Mouse (Mus musculus): ENCODE data around the gene Ermp1. TPM values are rescaled to one million over a fixed set of nuclear protein-coding genes. Genes with fewer than 3 reads are reported as not detected.

The Ermp1 gene
- polyA plus RNA-seq, 1 experiment: 7.4 TPM

GRCm38 (mm10) chr19:29668135-29668534 lies 19.9 kb upstream of the Ermp1 start:
- no peak overlapping the region for H3ac ChIP-seq (ENCODE audit: control insufficient read depth, insufficient read length)
- no peaks in the 10 kb centered on the region for H3K36me3 ChIP-seq (ENCODE audit: control insufficient read depth, insufficient read depth)
- H3K79me2 ChIP-seq (ENCODE audit: control insufficient read depth, insufficient read depth): no peaks in the 10 kb centered on the region
- H3K4me3 ChIP-seq: no peak overlapping the region
- H3K27me3 ChIP-seq (ENCODE audit: control insufficient read depth, insufficient read depth, insufficient read length): no peaks in the 10 kb centered on the region
- no peak for TF ChIP-seq POLR2A (IDR thresholded peaks at IDR 0.05; ENCODE audit: insufficient read length, low read depth)
- TF ChIP-seq CEBPB (IDR thresholded peaks at IDR 0.05; ENCODE audit: insufficient read depth, poor library complexity, severe bottlenecking): no peak
- no peak for TF ChIP-seq USF1 (IDR thresholded peaks at IDR 0.05; ENCODE audit: low read depth)
- no peak for TF ChIP-seq E2F4 (IDR thresholded peaks at IDR 0.05; ENCODE audit: insufficient read depth)
- TF ChIP-seq MAX (IDR thresholded peaks at IDR 0.05; ENCODE audit: low read depth): no peak
- TF ChIP-seq SRF (IDR thresholded peaks at IDR 0.05; ENCODE audit: control insufficient read depth, insufficient read length, low read depth): no peak
- TF ChIP-seq MYOD1 (IDR thresholded peaks at IDR 0.05; ENCODE audit: control insufficient read depth in 1 of 3, insufficient read length in 2 of 3, low read depth in 2 of 3): no peak
- no peak for TF ChIP-seq TCF12 (IDR thresholded peaks at IDR 0.05; ENCODE audit: insufficient read depth, poor library complexity, severe bottlenecking)
- TF ChIP-seq TCF3 (IDR thresholded peaks at IDR 0.05; ENCODE audit: insufficient read length, low read depth): no peak
- TF ChIP-seq POLR2AphosphoS2 (IDR thresholded peaks at IDR 0.05; ENCODE audit: insufficient read length, low read depth): no peak
- no peak for TF ChIP-seq MYOG (IDR thresholded peaks at IDR 0.05; ENCODE audit: control insufficient read depth in 1 of 3, insufficient read depth in 1 of 3, insufficient read length in 2 of 3, low read depth in 2 of 3)
- TF ChIP-seq REST (IDR thresholded peaks at IDR 0.05; ENCODE audit: insufficient read depth, insufficient read length): no peak
- no peak overlapping the region for H3K4me2 ChIP-seq (ENCODE audit: low read depth)

- no peaks in the 10 kb centered on the region for H3K79me2 ChIP-seq (ENCODE audit: control insufficient read depth, insufficient read depth)
- no peak overlapping the region for H3K4me3 ChIP-seq
- TF ChIP-seq MAX (IDR thresholded peaks at IDR 0.05; ENCODE audit: low read depth): no peak
- TF ChIP-seq MYOG (IDR thresholded peaks at IDR 0.05; ENCODE audit: control insufficient read depth in 1 of 3, insufficient read depth in 1 of 3, insufficient read length in 2 of 3, low read depth in 2 of 3): peak in 1 of 3 experiments; percentile 41
- no peak for TF ChIP-seq SRF (IDR thresholded peaks at IDR 0.05; ENCODE audit: control insufficient read depth, insufficient read length, low read depth)
- TF ChIP-seq CEBPB (IDR thresholded peaks at IDR 0.05; ENCODE audit: insufficient read depth, poor library complexity, severe bottlenecking): 0 out of 2 replicates have a peak, but pooled peaks have one; percentile 5
- no peak overlapping the region for H3ac ChIP-seq (ENCODE audit: control insufficient read depth, insufficient read length)
- no peaks in the 10 kb centered on the region for H3K36me3 ChIP-seq (ENCODE audit: control insufficient read depth, insufficient read depth)
- no peaks in the 10 kb centered on the region for H3K27me3 ChIP-seq (ENCODE audit: control insufficient read depth, insufficient read depth, insufficient read length)
- peak overlapping the region; percentile 41 for H3K4me2 ChIP-seq (ENCODE audit: low read depth)
These were observed 18.9 kb upstream of the Ermp1 start for GRCm38 (mm10) chr19:29666965-29667594.

- Histone ChIP-seq H3K79me2 (ENCODE audit: control insufficient read depth, insufficient read depth) (no peaks in the 10 kb centered on the region), H3K27me3 (ENCODE audit: control insufficient read depth, insufficient read depth, insufficient read length) (no peaks in the 10 kb centered on the region), H3ac (ENCODE audit: control insufficient read depth, insufficient read length) (no peak overlapping the region), H3K4me3 (no peak overlapping the region), H3K36me3 (ENCODE audit: control insufficient read depth, insufficient read depth) (no peaks in the 10 kb centered on the region), H3K4me2 (ENCODE audit: low read depth) (peak overlapping the region; percentile 27)
- TF ChIP-seq MYOD1 (IDR thresholded peaks at IDR 0.05; ENCODE audit: control insufficient read depth in 1 of 3, insufficient read length in 2 of 3, low read depth in 2 of 3) (no peak), SRF (IDR thresholded peaks at IDR 0.05; ENCODE audit: control insufficient read depth, insufficient read length, low read depth) (no peak), POLR2A (IDR thresholded peaks at IDR 0.05; ENCODE audit: insufficient read length, low read depth) (no peak), TCF3 (IDR thresholded peaks at IDR 0.05; ENCODE audit: insufficient read length, low read depth) (no peak), POLR2AphosphoS2 (IDR thresholded peaks at IDR 0.05; ENCODE audit: insufficient read length, low read depth) (no peak), REST (IDR thresholded peaks at IDR 0.05; ENCODE audit: insufficient read depth, insufficient read length) (no peak)
These were observed 17.9 kb upstream of the Ermp1 start for GRCm38 (mm10) chr19:29666164-29666563.

GRCm38 (mm10) chr19:29664934-29665333 lies 16.7 kb upstream of the Ermp1 start:
- no peak for TF ChIP-seq USF1 (IDR thresholded peaks at IDR 0.05; ENCODE audit: low read depth)
- no peak for TF ChIP-seq MYOD1 (IDR thresholded peaks at IDR 0.05; ENCODE audit: control insufficient read depth in 1 of 3, insufficient read length in 2 of 3, low read depth in 2 of 3)
- TF ChIP-seq SRF (IDR thresholded peaks at IDR 0.05; ENCODE audit: control insufficient read depth, insufficient read length, low read depth): no peak
- TF ChIP-seq CEBPB (IDR thresholded peaks at IDR 0.05; ENCODE audit: insufficient read depth, poor library complexity, severe bottlenecking): no peak
- Histone ChIP-seq H3K36me3 (ENCODE audit: control insufficient read depth, insufficient read depth) (no peaks in the 10 kb centered on the region), H3K27me3 (ENCODE audit: control insufficient read depth, insufficient read depth, insufficient read length) (no peaks in the 10 kb centered on the region), H3K79me2 (ENCODE audit: control insufficient read depth, insufficient read depth) (no peaks in the 10 kb centered on the region), H3K4me3 (no peak overlapping the region), H3K4me2 (ENCODE audit: low read depth) (no peak overlapping the region), H3ac (ENCODE audit: control insufficient read depth, insufficient read length) (no peak overlapping the region)

GRCm38 (mm10) chr19:29663780-29664179 lies 15.6 kb upstream of the Ermp1 start:
- H3K79me2 ChIP-seq (ENCODE audit: control insufficient read depth, insufficient read depth): no peaks in the 10 kb centered on the region
- TF ChIP-seq E2F4 (IDR thresholded peaks at IDR 0.05; ENCODE audit: insufficient read depth) (no peak), SRF (IDR thresholded peaks at IDR 0.05; ENCODE audit: control insufficient read depth, insufficient read length, low read depth) (no peak), USF1 (IDR thresholded peaks at IDR 0.05; ENCODE audit: low read depth) (no peak), MYOD1 (IDR thresholded peaks at IDR 0.05; ENCODE audit: control insufficient read depth in 1 of 3, insufficient read length in 2 of 3, low read depth in 2 of 3) (no peak), TCF12 (IDR thresholded peaks at IDR 0.05; ENCODE audit: insufficient read depth, poor library complexity, severe bottlenecking) (no peak), CEBPB (IDR thresholded peaks at IDR 0.05; ENCODE audit: insufficient read depth, poor library complexity, severe bottlenecking) (no peak), POLR2A (IDR thresholded peaks at IDR 0.05; ENCODE audit: insufficient read length, low read depth) (no peak), MAX (IDR thresholded peaks at IDR 0.05; ENCODE audit: low read depth) (no peak), POLR2AphosphoS2 (IDR thresholded peaks at IDR 0.05; ENCODE audit: insufficient read length, low read depth) (no peak), MYOG (IDR thresholded peaks at IDR 0.05; ENCODE audit: control insufficient read depth in 1 of 3, insufficient read depth in 1 of 3, insufficient read length in 2 of 3, low read depth in 2 of 3) (no peak), REST (IDR thresholded peaks at IDR 0.05; ENCODE audit: insufficient read depth, insufficient read length) (no peak), TCF3 (IDR thresholded peaks at IDR 0.05; ENCODE audit: insufficient read length, low read depth) (no peak)

More at GRCm38 (mm10) chr19:29663780-29664179, 15.6 kb upstream of the Ermp1 start:
- Histone ChIP-seq H3ac (ENCODE audit: control insufficient read depth, insufficient read length) (no peak overlapping the region), H3K4me3 (no peak overlapping the region), H3K36me3 (ENCODE audit: control insufficient read depth, insufficient read depth) (no peaks in the 10 kb centered on the region), H3K27me3 (ENCODE audit: control insufficient read depth, insufficient read depth, insufficient read length) (no peaks in the 10 kb centered on the region), H3K4me2 (ENCODE audit: low read depth) (no peak overlapping the region)

Measured in myocyte (in vitro differentiated cells).